Mouse (Mus musculus) small intestine, adult 2 months (tissue): ENCODE data around the gene Gm28308. TPM values are rescaled to one million over a fixed set of nuclear protein-coding genes. Genes with fewer than 3 reads are reported as not detected.
A peak's percentile ranks its signal among the peaks of the same experiment; 100 is the strongest.

ENCODE experiments used
- H3K27ac ChIP-seq: fragments of 200-500 bp; 2 replicates; pipeline ENCODE4 v1.5.1; 2012; ENCODE audit warnings: low read depth, low read length, control low read depth, inconsistent platforms; ENCODE audit not compliant: insufficient read depth
- H3K27me3 ChIP-seq: fragments of 200-500 bp; 2 replicates; pipeline ENCODE4 v1.6.1; 2012; ENCODE audit warnings: mild to moderate bottlenecking, moderate library complexity, low read length, inconsistent platforms; ENCODE audit not compliant: control insufficient read depth, insufficient read depth
- H3K36me3 ChIP-seq: fragments of 200-500 bp; 2 replicates; pipeline ENCODE4 v1.6.1; 2012; ENCODE audit warnings: mild to moderate bottlenecking, low read length, control low read depth, inconsistent platforms; ENCODE audit not compliant: control insufficient read depth, insufficient read depth
- H3K4me1 ChIP-seq: fragments of 200-500 bp; 2 replicates; pipeline ENCODE4 v1.6.1; 2012; ENCODE audit warnings: low read length, inconsistent platforms, mixed read lengths; ENCODE audit not compliant: control insufficient read depth, insufficient read depth, insufficient read length
- H3K4me3 ChIP-seq: fragments of 200-500 bp; 2 replicates; pipeline ENCODE4 v1.5.1; 2012; ENCODE audit warnings: low read depth, mild to moderate bottlenecking, control low read depth, inconsistent platforms, low read length, moderate library complexity
- CTCF ChIP-seq: fragments of 200-500 bp; IDR thresholded peaks from 2 replicates; pipeline ENCODE4 v1.5.1; 2012; ENCODE audit warnings: low read depth, mild to moderate bottlenecking, control low read depth, inconsistent platforms, low read length, moderate library complexity, mixed read lengths; ENCODE audit not compliant: insufficient replicate concordance, insufficient read length; ENCODE audit errors: extremely low read depth
- POLR2A ChIP-seq: fragments of 200-500 bp; IDR thresholded peaks from 2 replicates; pipeline ENCODE4 v1.6.1; 2012; ENCODE audit warnings: low read depth, mild to moderate bottlenecking, control low read depth, inconsistent platforms, low read length, moderate library complexity
- WGBS: fragments of 180-500 bp; shearing (Covaris S2); methylation state at CpG from one replicate; pipeline ENCODE4 v1.1.7; 2018; 5-methylcytosine and 5-hydroxymethylcytosine counted together
- polyA plus RNA-seq: library from polyadenylated mRNA; depleted of rRNA; stranded (reverse); fragments of >200 nt; gene quantifications from 2 replicates; pipeline ENCODE4 v1.2.3, GENCODE M21; 2012

Gm28308 gene
- polyA plus RNA-seq, 1 experiment: 0.58 TPM

DNA sequence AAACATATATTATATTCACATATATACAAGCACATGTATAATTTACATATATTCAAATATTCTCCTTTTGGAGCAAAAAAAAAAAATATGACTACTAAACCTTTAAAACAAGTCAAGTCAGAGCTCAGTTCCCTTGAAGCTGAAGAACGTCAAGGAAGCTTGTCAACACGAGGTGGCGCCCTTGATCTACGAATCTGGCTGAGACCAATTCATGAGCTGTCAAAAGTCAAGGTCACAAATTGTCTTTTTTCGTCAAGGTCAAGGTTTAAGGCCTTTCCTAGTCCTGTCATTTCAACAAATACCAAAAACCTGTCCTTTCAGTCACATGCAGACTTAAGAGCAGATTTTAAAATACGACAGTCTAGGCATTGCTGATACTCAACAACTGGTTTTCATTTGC lies 43.8 kb upstream of the Gm28308 start:
- WGBS: 2% methylated on average over 6 of the region's 6 CpGs
- Histone ChIP-seq H3K36me3 (no peaks in the 10 kb centered on the region), H3K4me1 (0 out of 2 replicates have a peak, but pooled peaks cover 6% of the 10 kb centered on the region), H3K27ac (no peak overlapping the region), H3K27me3 (peaks cover 73% of the 10 kb centered on the region), H3K4me3 (no peak overlapping the region)
- no peak for TF ChIP-seq POLR2A
- no peak for TF ChIP-seq CTCF

DNA sequence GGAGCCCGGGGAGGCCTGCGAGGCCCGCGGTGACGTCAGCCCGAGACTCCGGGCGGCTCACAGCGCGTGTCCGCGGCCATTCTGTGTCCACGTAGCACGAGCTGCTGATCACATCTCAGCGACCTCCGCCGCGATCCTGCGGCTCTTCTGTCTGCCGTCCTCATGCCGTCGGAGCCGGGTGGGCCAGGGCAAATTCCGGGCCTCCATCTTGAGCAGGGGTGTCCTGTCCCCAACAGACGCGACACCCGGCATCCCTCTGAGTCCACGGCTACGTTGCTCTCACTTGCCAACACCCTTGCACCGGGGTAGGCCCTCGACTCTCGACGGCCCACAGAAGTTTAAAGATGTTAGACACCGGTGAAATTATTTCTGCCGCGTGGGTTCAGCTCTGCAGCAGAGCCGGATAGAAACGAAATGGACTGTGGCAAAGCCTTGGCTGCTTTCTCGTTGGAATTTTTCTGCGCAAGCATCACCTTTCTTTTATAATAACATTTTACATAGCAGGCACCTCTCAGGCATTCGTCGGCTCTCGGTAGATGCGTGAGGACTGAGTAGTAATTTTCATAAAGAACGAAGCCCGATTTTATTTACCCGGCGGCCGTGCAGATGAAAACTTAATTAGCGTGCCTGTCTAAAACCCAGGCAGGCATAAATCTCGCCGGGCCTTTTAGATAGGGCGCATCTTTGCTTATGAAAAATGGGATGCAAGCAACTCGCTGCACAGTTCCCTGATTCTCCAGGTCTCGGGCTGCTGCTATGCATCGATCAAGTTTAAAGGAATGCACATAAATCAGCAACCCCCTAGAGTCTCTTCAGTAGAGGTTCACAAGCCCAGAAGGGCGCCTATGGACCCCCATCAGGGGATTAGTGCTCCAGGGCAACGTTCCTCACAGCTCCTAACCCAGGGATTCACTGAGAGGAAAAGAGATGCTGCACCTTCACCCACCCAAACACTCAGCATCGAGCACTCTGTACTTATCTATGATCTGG lies 40.7 kb upstream of the Gm28308 start:
- Histone ChIP-seq H3K36me3 (no peaks in the 10 kb centered on the region), H3K27ac (no peak overlapping the region), H3K4me3 (peak overlapping the region; percentile 28), H3K27me3 (peaks cover 70% of the 10 kb centered on the region), H3K4me1 (peaks cover 2% of the 10 kb centered on the region; the same call in 1 of the 2 replicates)
- TF ChIP-seq CTCF (no peak), POLR2A (no peak)
- 4% methylated on average over 59 of the region's 59 CpGs for WGBS

DNA sequence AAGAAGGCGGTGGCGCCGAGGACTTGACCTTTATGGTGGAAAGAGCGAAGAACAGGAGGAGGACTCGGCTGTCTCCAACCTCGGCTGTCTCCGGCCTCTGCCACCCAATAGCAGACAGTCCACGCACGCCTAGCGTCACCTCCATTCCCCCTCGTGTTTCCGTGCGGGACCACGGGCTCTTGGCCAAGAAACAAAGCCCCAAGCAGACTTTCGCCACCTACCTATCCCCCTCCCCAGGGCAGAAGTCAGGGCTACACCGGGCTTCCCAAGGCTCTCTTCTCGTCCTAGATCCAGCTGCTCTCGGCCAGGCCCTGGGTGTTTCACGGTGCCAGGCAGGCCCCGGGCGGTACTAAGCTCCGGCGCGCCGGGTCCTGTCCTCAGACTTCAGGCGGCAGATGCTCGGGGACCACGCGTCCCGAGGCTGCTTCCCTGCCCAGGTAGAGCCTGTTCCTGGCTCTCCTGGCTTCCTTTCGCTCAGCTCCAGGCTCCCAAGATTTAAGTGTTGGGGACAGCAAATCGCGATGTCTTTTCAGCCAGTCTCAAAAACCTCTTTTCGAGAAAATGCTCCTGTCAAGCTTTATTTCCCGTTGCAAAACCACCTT lies 39.7 kb upstream of the Gm28308 start:
- Histone ChIP-seq H3K27ac (no peak overlapping the region), H3K36me3 (no peaks in the 10 kb centered on the region), H3K4me1 (peaks cover 2% of the 10 kb centered on the region; the same call in 1 of the 2 replicates), H3K4me3 (no peak overlapping the region), H3K27me3 (peaks cover 70% of the 10 kb centered on the region)
- TF ChIP-seq POLR2A (no peak), CTCF (no peak)
- 5% methylated on average over 35 of the region's 35 CpGs for WGBS

DNA sequence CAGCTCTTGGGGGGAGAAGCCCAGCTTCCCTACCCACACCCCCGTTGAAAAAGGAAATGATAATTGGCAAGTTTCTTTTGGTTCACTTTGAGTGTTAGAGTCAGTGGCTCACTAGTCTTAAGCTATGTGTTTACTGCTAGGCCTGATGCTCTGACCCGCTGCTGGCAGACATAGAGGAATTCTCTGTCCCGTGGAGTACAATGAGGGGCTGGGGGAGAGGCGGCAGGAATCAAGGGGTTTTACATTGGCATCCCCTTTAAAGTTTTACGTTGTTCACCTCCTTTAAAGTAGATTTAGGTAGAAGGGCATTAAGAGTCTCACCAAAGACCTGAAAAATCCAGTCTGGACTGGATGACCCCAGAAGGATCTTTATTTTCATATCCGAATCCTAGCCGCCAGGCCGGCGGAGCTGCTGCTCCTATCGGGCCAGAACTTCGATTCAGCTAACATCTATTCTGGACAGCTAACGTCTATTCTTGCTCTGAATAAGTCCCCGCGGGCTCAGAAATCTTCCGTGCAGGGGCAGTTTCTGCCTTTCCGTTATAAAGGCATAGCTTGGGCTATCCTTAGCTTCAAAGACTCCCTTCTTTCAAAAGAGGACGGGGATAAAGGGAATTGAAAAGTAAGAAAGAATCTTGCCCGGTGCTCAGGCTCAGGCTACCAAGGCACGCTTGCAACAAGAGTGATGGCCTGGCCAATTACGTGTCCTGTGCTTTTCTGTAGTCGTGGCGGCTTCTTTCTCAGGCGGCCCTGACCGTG lies 39.1 kb upstream of the Gm28308 start:
- no peak overlapping the region for H3K27ac ChIP-seq
- H3K36me3 ChIP-seq: no peaks in the 10 kb centered on the region
- TF ChIP-seq POLR2A: no peak
- TF ChIP-seq CTCF: no peak
- peaks cover 71% of the 10 kb centered on the region for H3K27me3 ChIP-seq
- 9% methylated on average over 24 of the region's 24 CpGs for WGBS
- H3K4me1 ChIP-seq: peaks cover 2% of the 10 kb centered on the region; the same call in 1 of the 2 replicates
- H3K4me3 ChIP-seq: no peak overlapping the region

DNA sequence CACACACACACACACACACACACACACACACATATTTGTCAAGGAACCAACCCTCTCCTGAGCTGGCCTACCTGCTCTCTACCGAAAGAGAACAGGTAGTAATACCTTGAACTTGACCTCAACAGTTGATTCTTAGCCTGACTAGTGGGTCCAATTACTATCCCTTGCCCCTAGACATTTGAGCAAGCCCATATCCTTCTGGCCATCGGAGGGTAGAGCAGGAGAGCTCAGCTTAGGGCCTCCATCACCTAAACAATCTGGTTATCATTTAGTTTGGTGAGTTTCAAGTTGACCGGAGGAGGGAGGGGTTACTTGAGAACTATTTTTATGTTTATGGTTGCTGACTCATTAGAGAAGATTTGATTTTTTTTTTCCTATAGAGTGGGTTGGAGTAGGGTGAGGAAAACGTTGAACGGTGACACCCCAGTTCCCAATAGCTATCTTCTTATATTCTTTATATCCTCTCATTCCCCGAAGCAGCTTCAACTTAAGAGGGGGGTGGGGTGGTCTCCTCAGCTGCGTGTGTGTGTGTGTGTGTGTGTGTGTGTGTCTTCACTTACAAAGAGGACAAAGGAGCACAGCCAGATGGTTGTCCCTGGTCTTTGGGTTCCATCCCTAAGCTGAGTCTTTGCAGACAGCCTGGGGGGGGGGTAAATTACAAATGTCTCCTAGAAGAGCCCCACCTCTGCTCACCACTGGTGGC lies 38.2 kb upstream of the Gm28308 start:
- Histone ChIP-seq H3K4me3 (no peak overlapping the region), H3K27ac (no peak overlapping the region), H3K36me3 (no peaks in the 10 kb centered on the region), H3K27me3 (peaks cover 77% of the 10 kb centered on the region), H3K4me1 (peaks cover 2% of the 10 kb centered on the region; the same call in 1 of the 2 replicates)
- TF ChIP-seq POLR2A (no peak), CTCF (no peak)
- WGBS: 11% methylated on average over 7 of the region's 7 CpGs

DNA sequence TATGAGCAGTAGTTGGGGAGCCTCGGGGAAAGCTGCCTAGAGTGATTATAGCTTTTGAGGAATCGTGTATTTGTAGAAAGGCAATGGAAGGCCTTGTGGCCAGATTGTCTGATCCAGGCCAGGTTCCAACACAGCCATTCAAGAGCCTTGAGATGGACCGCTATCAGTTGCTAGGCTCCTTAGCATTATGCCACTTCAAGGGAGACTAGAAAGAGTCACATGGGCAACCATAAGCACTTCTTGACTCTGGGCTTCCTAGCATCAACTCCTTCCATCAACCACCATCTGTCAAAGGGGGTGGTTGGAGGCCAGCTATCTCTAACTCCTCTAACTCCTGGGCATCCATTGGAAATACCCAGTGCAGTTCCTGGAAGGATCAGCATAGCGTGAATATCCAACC lies 36.7 kb upstream of the Gm28308 start:
- Histone ChIP-seq H3K36me3 (no peaks in the 10 kb centered on the region), H3K27me3 (peaks cover 88% of the 10 kb centered on the region), H3K4me1 (peaks cover 2% of the 10 kb centered on the region; the same call in 1 of the 2 replicates), H3K4me3 (no peak overlapping the region), H3K27ac (no peak overlapping the region)
- WGBS: 7% methylated on average over 4 of the region's 4 CpGs
- TF ChIP-seq POLR2A: no peak
- no peak for TF ChIP-seq CTCF
